Mouse (Mus musculus) forebrain, embryonic 12.5 days (tissue): ENCODE results near the gene Taar8b. TPM values are rescaled to one million over a fixed set of nuclear protein-coding genes. Genes with fewer than 3 reads are reported as not detected.
"Not testable (repeated sequence)": the region's sequence is repeated elsewhere in the genome, so short reads cannot be mapped to it uniquely, and the experiment has no call there.

ENCODE experiments used
- ATAC-seq: fragments of 200-750 bp; cut with Nextera tagmentation; 2 replicates; pipeline ENCODE4 v1.8.0; 2017; ENCODE audit warnings: moderate TSS enrichment; ENCODE audit not compliant: low FRiP score
- H3K27ac ChIP-seq: fragments of 300-500 bp; sonication (generic); 2 replicates; pipeline ENCODE4 v1.5.1; 2016; ENCODE audit warnings: mild to moderate bottlenecking
- H3K27me3 ChIP-seq: fragments of 300-500 bp; sonication (generic); 2 replicates; pipeline ENCODE4 v1.6.1; 2016; ENCODE audit warnings: mild to moderate bottlenecking
- H3K36me3 ChIP-seq: fragments of 300-500 bp; sonication (generic); replicated peaks from 2 replicates; pipeline ENCODE4 v1.6.1; 2016; ENCODE audit warnings: mild to moderate bottlenecking
- H3K4me1 ChIP-seq: fragments of 300-500 bp; sonication (generic); 2 replicates; pipeline ENCODE4 v1.6.1; 2016
- H3K4me2 ChIP-seq: fragments of 300-500 bp; sonication (generic); 2 replicates; pipeline ENCODE4 v1.6.1; 2016; ENCODE audit warnings: mild to moderate bottlenecking, moderate library complexity
- H3K4me3 ChIP-seq: fragments of 300-500 bp; sonication (generic); replicated peaks from 2 replicates; pipeline ENCODE4 v1.5.1; 2016; ENCODE audit warnings: mild to moderate bottlenecking
- H3K9ac ChIP-seq: fragments of 300-500 bp; sonication (generic); 2 replicates; pipeline ENCODE4 v1.6.1; 2016; ENCODE audit warnings: mild to moderate bottlenecking
- H3K9me3 ChIP-seq: fragments of 300-500 bp; sonication (generic); 2 replicates; pipeline ENCODE4 v1.6.1; 2016
- WGBS: fragments of 180-500 bp; shearing (Covaris S2); methylation state at CpG from one replicate; pipeline ENCODE4 v1.1.7; 2016; 5-methylcytosine and 5-hydroxymethylcytosine counted together
- polyA plus RNA-seq: library from polyadenylated mRNA; unstranded; fragments of >200 nt; fragmentation: Nextera tagmentation; extraction: Ambion mirVana; gene quantifications from 2 replicates; pipeline ENCODE4 v1.2.1, GENCODE M21; 2016

Gene Taar8b
- polyA plus RNA-seq, 1 experiment from 2014 or later = not detected

DNA sequence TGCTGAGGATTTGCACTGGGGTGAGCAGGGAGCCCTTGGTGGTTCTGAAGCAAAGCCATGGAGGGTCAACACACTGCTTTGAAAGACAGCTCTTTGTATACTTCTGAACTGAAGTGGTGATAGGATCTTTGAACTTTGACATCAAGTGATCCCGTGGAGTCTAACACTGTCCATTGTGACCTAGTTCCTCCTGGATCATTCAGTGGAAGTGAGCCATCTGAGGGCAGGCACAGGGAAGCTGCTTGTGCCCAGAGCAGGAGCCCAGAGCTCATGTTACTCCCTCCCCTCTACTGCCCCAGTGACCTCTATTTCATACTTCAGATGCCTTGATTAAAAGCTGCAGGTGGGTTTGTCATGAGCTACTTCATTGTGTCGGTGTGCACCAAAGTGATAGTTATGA is 4.9 kb upstream of the Taar8b start:
- not testable (repeated sequence) for H3K9me3 ChIP-seq, H3K27me3 ChIP-seq, ATAC-seq, H3K9ac ChIP-seq, H3K27ac ChIP-seq, H3K4me2 ChIP-seq, H3K4me3 ChIP-seq, H3K4me1 ChIP-seq, H3K36me3 ChIP-seq
- 73% methylated on average over 2 of the region's 2 CpGs for WGBS

DNA sequence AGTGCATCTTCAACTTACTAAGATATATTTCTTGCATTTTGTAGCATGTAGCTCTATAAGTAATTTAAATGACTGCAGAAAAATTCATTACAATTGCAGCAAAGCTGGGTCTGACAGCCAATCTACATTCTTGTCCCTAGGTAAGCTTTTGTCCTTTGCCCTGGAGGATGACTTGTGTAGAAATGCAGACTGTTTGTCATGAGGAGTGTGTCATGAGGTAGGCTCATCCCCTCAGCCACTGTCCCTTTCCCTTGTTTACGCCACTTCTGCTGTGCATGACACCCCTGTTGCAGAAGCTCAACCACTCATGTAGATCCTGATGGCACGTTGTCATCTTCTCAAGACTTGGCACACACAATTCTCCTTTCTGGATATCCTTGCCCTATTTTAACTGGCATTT is 4.9 kb downstream of the Taar8b start:
- WGBS = 91% methylated on average over 2 of the region's 2 CpGs
- Histone ChIP-seq H3K4me2 (no peak overlapping the region), H3K9ac (no peak overlapping the region), H3K4me3 (no peak overlapping the region), H3K4me1 (no peaks in the 10 kb centered on the region), H3K27ac (no peak overlapping the region), H3K36me3 (no peaks in the 10 kb centered on the region), H3K9me3 (no peaks in the 10 kb centered on the region), H3K27me3 (no peaks in the 10 kb centered on the region)
- ATAC-seq = no peak

DNA sequence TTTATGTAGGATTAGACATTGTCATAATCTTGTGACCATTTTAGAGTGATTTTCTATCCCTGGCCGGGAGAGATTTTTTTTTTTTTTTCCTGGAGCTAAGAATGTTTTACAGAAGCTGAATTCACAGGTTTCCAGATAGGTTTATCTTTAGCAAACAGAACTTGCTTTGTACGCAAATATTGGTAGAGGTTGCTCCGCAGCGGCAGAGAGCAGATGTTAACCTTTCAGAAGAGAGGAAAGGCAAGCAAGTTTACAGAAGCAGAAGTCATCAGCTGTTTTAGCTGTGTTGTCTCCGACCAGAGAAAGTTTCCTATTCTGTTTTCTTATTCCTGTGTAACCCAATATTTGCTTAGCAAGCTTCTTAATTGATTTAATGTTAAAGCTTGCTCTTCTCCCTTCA is 5.5 kb downstream of the Taar8b start:
- no peaks in the 10 kb centered on the region for H3K4me1 ChIP-seq
- H3K27ac ChIP-seq = no peak overlapping the region
- no peak overlapping the region for H3K9ac ChIP-seq
- ATAC-seq = no peak
- no peaks in the 10 kb centered on the region for H3K27me3 ChIP-seq
- H3K9me3 ChIP-seq = no peaks in the 10 kb centered on the region
- 86% methylated on average over 5 of the region's 5 CpGs for WGBS
- no peak overlapping the region for H3K4me3 ChIP-seq
- H3K36me3 ChIP-seq = no peaks in the 10 kb centered on the region
- H3K4me2 ChIP-seq = no peak overlapping the region

DNA sequence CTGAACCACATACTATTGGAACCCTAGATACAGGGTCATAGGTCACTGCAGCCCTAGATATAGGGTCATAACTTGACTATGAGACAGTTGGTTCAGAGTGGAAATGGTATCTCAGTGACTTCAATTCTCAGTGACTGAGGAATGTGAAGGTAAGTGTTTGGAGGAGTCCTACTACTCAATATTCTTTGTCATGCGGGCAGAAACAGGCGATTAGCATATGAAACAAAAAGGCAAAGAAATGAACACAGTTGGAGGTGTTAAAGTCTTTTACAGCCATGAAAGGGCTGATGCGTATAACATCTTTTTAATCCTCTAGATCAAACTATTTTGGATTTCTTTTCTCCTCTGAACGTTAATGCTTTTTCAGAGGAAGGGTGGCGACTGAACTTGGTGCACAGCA is 6.2 kb downstream of the Taar8b start:
- H3K9ac ChIP-seq = no peak overlapping the region
- no peak overlapping the region for H3K4me3 ChIP-seq
- 44% methylated on average over 5 of the region's 5 CpGs for WGBS
- no peaks in the 10 kb centered on the region for H3K4me1 ChIP-seq
- no peaks in the 10 kb centered on the region for H3K36me3 ChIP-seq
- no peaks in the 10 kb centered on the region for H3K27me3 ChIP-seq
- H3K4me2 ChIP-seq = no peak overlapping the region
- H3K9me3 ChIP-seq = no peaks in the 10 kb centered on the region
- no peak overlapping the region for H3K27ac ChIP-seq
- ATAC-seq = no peak

DNA sequence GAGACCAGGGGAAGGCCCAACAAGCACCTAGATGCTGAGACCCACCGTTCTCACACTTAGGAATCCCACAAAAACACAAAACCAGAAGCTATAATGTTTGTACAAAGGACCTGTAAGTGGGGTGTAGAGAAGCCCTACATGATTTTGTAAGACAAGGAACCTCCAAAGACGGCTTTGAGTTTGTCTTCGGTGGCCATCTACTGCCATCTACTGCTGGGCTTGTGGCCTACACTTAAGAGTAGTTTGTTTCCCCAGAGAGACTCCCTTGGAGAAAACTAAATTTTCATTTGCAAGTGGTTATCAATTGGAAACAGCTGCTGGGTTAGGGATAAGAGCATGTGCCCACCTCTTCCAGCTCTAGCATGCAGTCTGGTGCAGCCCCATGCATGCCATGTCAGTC is 11.9 kb downstream of the Taar8b start:
- 49% methylated on average over 3 of the region's 3 CpGs for WGBS
- H3K27me3 ChIP-seq = no peaks in the 10 kb centered on the region
- no peaks in the 10 kb centered on the region for H3K4me1 ChIP-seq
- no peak overlapping the region for H3K4me2 ChIP-seq
- no peak overlapping the region for H3K4me3 ChIP-seq
- ATAC-seq = no peak
- no peak overlapping the region for H3K27ac ChIP-seq
- no peaks in the 10 kb centered on the region for H3K9me3 ChIP-seq
- no peaks in the 10 kb centered on the region for H3K36me3 ChIP-seq
- H3K9ac ChIP-seq = no peak overlapping the region

DNA sequence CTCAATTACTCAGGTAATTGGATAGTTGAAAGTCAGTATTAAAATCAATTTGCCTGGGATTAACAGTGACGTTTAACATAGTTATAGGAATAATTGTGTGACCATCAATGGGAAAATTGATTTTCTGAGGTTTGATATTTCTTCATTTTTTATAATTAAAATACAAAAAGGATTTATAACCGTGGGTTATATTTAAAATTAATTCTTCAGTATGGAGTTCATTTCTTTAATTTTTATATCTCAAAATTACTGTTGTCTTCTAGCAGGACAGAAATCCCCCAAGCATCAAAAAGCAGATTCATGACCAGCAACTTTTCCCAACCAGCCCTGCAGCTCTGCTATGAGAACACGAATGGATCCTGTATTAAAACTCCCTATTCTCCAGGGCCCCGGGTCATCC is 15.9 kb downstream of the Taar8b start, which contains the start of gene Taar8a:
Taar8a (plus strand) TSS at position 301 of the 400 bp plus-strand sequence.
- not testable (repeated sequence) for H3K9me3 ChIP-seq, H3K9ac ChIP-seq, ATAC-seq, H3K36me3 ChIP-seq, H3K27me3 ChIP-seq, H3K4me1 ChIP-seq, H3K27ac ChIP-seq, H3K4me3 ChIP-seq, H3K4me2 ChIP-seq
- 87% methylated on average over 2 of the region's 4 CpGs for WGBS

DNA sequence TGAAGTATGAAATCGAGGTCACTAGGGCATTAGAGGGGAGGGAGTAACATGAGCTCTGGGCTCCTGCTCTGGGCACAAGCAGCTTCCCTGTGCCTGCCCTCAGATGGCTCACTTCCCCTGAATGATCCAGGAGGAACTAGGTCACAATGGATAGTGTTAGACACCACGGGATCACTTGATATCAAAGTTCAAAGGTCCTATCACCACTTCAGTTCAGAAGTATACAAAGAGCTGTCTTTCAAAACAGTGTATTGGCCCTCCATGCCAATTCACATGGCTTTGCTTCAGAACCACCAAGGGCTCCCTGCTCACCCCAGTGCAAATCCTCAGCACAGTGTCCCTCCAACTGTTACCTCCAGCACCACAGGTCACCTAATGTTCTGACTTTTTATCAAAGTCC is 17.3 kb downstream of the Taar8b start:
- H3K27ac ChIP-seq, H3K9me3 ChIP-seq, ATAC-seq, H3K4me1 ChIP-seq, H3K4me2 ChIP-seq, H3K9ac ChIP-seq, H3K27me3 ChIP-seq, H3K36me3 ChIP-seq, H3K4me3 ChIP-seq: not testable (repeated sequence)
- 35% methylated on average over 2 of the region's 2 CpGs for WGBS

DNA sequence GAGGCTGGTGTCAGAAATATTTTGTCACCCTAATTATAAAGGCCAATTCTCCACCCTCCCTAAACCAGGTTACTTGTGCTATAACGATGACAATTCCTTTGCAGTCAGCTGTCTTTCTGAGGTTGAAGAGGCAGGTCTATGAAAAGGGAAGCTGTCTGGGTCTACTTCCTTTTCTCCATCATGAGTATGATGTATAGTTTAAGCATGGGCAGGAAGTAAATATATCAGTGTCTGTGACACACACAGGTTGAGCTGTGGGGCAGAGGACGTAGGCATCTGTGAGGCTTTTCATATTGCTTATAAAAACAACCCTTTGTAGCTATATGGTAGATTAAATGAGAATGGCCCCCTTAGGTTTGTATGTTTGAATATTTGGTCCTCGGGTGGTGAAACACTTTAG is 33.1 kb downstream of the Taar8b start:
- Histone ChIP-seq H3K4me2 (no peak overlapping the region), H3K9me3 (no peaks in the 10 kb centered on the region), H3K27me3 (no peaks in the 10 kb centered on the region), H3K27ac (no peak overlapping the region), H3K9ac (no peak overlapping the region), H3K4me3 (no peak overlapping the region), H3K36me3 (no peaks in the 10 kb centered on the region), H3K4me1 (no peaks in the 10 kb centered on the region)
- WGBS = 90% methylated on average over 3 of the region's 3 CpGs
- ATAC-seq = no peak

DNA sequence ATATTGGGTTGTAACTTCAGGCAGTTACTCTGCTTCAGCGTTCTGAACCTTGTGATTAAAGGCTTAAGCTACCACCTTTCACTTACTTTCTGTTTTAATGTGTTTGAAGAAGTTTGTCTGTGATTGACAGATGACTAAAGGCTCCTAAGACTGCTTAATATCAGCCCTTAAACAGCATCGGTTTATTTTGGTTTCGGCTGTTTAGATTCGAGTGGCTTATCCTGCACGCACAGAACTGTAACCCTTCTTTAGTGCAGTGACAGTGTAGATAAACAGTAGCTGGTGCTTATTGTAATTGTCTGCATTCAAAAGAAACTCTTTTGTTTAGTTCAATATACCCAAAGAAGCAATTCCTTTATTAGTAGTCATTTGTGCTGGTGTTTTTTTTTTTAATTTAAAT is 40.1 kb downstream of the Taar8b start:
- Histone ChIP-seq H3K9ac (no peak overlapping the region), H3K27me3 (no peaks in the 10 kb centered on the region), H3K4me3 (no peak overlapping the region), H3K9me3 (no peaks in the 10 kb centered on the region), H3K4me2 (no peak overlapping the region), H3K27ac (no peak overlapping the region), H3K36me3 (no peaks in the 10 kb centered on the region), H3K4me1 (no peaks in the 10 kb centered on the region)
- WGBS = 66% methylated on average over 5 of the region's 5 CpGs
- no peak for ATAC-seq

DNA sequence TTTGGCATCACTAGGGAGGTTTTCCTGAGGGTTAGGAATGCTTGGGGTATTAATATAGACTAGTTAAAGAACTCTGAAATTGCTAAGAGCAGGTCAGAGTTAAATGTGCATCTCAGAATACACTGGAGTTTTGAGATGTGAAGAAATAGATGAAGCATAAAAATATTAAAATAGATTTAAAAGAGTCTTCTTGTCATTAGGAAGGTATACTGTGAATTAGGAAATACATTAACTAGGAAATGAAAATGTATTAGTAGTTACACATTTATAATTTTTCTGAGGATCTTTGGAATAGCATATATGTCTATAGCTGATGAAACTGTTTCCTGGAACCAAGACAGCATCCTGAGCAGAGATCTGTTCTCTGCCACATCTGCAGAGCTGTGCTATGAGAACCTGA is 42.9 kb downstream of the Taar8b start, which contains the start of gene Taar7f:
Taar7f (plus strand) TSS at position 301 of the 400 bp plus-strand sequence.
- H3K27me3 ChIP-seq = no peaks in the 10 kb centered on the region
- no peak for ATAC-seq
- H3K27ac ChIP-seq = no peak within 1 kb of the TSS
- H3K4me2 ChIP-seq = no peak within 1 kb of the TSS
- no peaks in the 10 kb centered on the region for H3K9me3 ChIP-seq
- no peaks in the 10 kb centered on the region for H3K36me3 ChIP-seq
- H3K4me3 ChIP-seq = no peak within 1 kb of the TSS
- H3K9ac ChIP-seq = no peak within 1 kb of the TSS
- no peaks in the 10 kb centered on the region for H3K4me1 ChIP-seq

Other genes with a start within 250 kb of the Taar8b start
- not detected in 2 replicates for gene Vnn3, start 240.8 kb downstream of the Taar8b start, polyA plus RNA-seq
- 0.63 and 0.65 TPM in 2 replicates for gene Vnn1, start 197.6 kb downstream of the Taar8b start, polyA plus RNA-seq
- gene Taar1, start 171.9 kb downstream of the Taar8b start, polyA plus RNA-seq = not detected in 2 replicates
- not detected in 2 replicates for gene Taar2, start 153.7 kb downstream of the Taar8b start, polyA plus RNA-seq
- not detected in 2 replicates for gene Taar3, start 142.7 kb downstream of the Taar8b start, polyA plus RNA-seq
- gene Taar4, start 131.8 kb downstream of the Taar8b start, polyA plus RNA-seq = not detected in 2 replicates
- not detected in 2 replicates for gene Taar5, start 121.6 kb downstream of the Taar8b start, polyA plus RNA-seq
- not detected in 2 replicates for gene Taar6, start 106.6 kb downstream of the Taar8b start, polyA plus RNA-seq
- gene Taar7a, start 98.8 kb downstream of the Taar8b start, polyA plus RNA-seq = not detected in 2 replicates
- gene Taar7b, start 92.4 kb downstream of the Taar8b start, polyA plus RNA-seq = not detected in 2 replicates
- not detected in 2 replicates for gene Taar7d, start 65.1 kb downstream of the Taar8b start, polyA plus RNA-seq
- gene Taar7e, start 54.7 kb downstream of the Taar8b start, polyA plus RNA-seq = not detected in 2 replicates
- gene Taar7f, start 42.8 kb downstream of the Taar8b start, polyA plus RNA-seq = not detected in 2 replicates
- not detected in 2 replicates for gene Taar8a, start 15.8 kb downstream of the Taar8b start, polyA plus RNA-seq
- gene Taar8c, start 9.6 kb upstream of the Taar8b start, polyA plus RNA-seq = not detected in 2 replicates
- gene Taar9, start 17.2 kb upstream of the Taar8b start, polyA plus RNA-seq = not detected in 2 replicates
- 115 and 121 TPM in 2 replicates for gene Stx7, start 57.0 kb upstream of the Taar8b start, polyA plus RNA-seq
- gene Moxd1, start 131.2 kb upstream of the Taar8b start, polyA plus RNA-seq = 2.7 and 3.2 TPM in 2 replicates